Mouse (Mus musculus): ENCODE measurements around the gene Mast1.

Gene Mast1

GRCm38 (mm10) chr8:84944478-84945160, 7.5 kb upstream of the Mast1 start:
- intact Hi-C loops (cut with DNase I): no loop called here

- intact Hi-C loops (cut with DNase I): no loop called here
Measured at GRCm38 (mm10) chr8:84943699-84944098, 6.5 kb upstream of the Mast1 start.

GRCm38 (mm10) chr8:84937620-84938485, 694 bp upstream of the Mast1 start:
- intact Hi-C loops (cut with DNase I): no loop called here

GRCm38 (mm10) chr8:84936041-84936961, 858 bp downstream of the Mast1 start:
- intact Hi-C loops (cut with DNase I): no loop called here

- intact Hi-C loops (cut with DNase I): no loop called here
Measured at GRCm38 (mm10) chr8:84935489-84935888, 1.7 kb downstream of the Mast1 start.

GRCm38 (mm10) chr8:84934860-84935259, 2.3 kb downstream of the Mast1 start:
- intact Hi-C loops (cut with DNase I): no loop called here

- intact Hi-C loops (cut with DNase I): no loop called here
Measured at GRCm38 (mm10) chr8:84933767-84934559, 3.2 kb downstream of the Mast1 start.

GRCm38 (mm10) chr8:84930582-84930981, 6.6 kb downstream of the Mast1 start:
- intact Hi-C loops (cut with DNase I): no loop called here

- intact Hi-C loops (cut with DNase I): loop anchor here (5.0 kb wide), 1 partner anchor 69 kb away; no protein-coding TSS in a partner anchor
Measured at GRCm38 (mm10) chr8:84928456-84929306, 8.5 kb downstream of the Mast1 start.

- intact Hi-C loops (cut with DNase I): loop anchor here (5.0 kb wide), 1 partner anchor 70 kb away; no protein-coding TSS in a partner anchor
Measured at GRCm38 (mm10) chr8:84927513-84927912, 9.6 kb downstream of the Mast1 start.

- intact Hi-C loops (cut with DNase I): loop anchor here (5.0 kb wide), 1 partner anchor 72 kb away; no protein-coding TSS in a partner anchor
Measured at GRCm38 (mm10) chr8:84925557-84925956, 11.6 kb downstream of the Mast1 start.

- intact Hi-C loops (cut with DNase I): no loop called here
Measured at GRCm38 (mm10) chr8:84921596-84921995, 15.6 kb downstream of the Mast1 start.

GRCm38 (mm10) chr8:84918646-84919045, 18.5 kb downstream of the Mast1 start:
- intact Hi-C loops (cut with DNase I): loop anchor here (5.0 kb wide), 1 partner anchor 34 kb away; no protein-coding TSS in a partner anchor

GRCm38 (mm10) chr8:84917781-84918180, 19.4 kb downstream of the Mast1 start:
- intact Hi-C loops (cut with DNase I): loop anchor here (5.0 kb wide), 1 partner anchor 35 kb away; no protein-coding TSS in a partner anchor

GRCm38 (mm10) chr8:84915269-84915668, 21.9 kb downstream of the Mast1 start:
- intact Hi-C loops (cut with DNase I): loop anchor here (5.0 kb wide), 1 partner anchor 37 kb away; no protein-coding TSS in a partner anchor

GRCm38 (mm10) chr8:84913960-84914359, 23.2 kb downstream of the Mast1 start:
- intact Hi-C loops (cut with DNase I): no loop called here

- intact Hi-C loops (cut with DNase I): no loop called here
Measured at GRCm38 (mm10) chr8:84913502-84913900, 23.7 kb downstream of the Mast1 start.

GRCm38 (mm10) chr8:84912895-84913501, 24.2 kb downstream of the Mast1 start:
- intact Hi-C loops (cut with DNase I): no loop called here

- intact Hi-C loops (cut with DNase I): no loop called here
Measured at GRCm38 (mm10) chr8:84912391-84912790, 24.8 kb downstream of the Mast1 start.

Data from adrenal gland (tissue).